Mouse (Mus musculus) heart, adult 2 months (tissue): ENCODE measurements around the gene Ppp1r10. TPM values are rescaled to one million over a fixed set of nuclear protein-coding genes. Genes with fewer than 3 reads are reported as not detected.

Experiments used
- DNase-seq, 2 experiments: peaks; one replicate each; pipeline ENCODE4 v3.0.0; 2021
- H3K27ac ChIP-seq: fragments of 200-600 bp; 2 replicates; pipeline ENCODE4 v1.8.1; 2022
- H3K27me3 ChIP-seq: fragments of 200-500 bp; 2 replicates; pipeline ENCODE4 v1.6.1; 2012; ENCODE audit warnings: mild to moderate bottlenecking, low read length, inconsistent platforms, mixed read lengths; ENCODE audit not compliant: control insufficient read depth, insufficient read depth
- H3K36me3 ChIP-seq: fragments of 200-500 bp; 2 replicates; pipeline ENCODE4 v1.6.1; 2012; ENCODE audit warnings: low read length, inconsistent platforms; ENCODE audit not compliant: control insufficient read depth, insufficient read depth
- H3K4me1 ChIP-seq: fragments of 200-500 bp; 2 replicates; pipeline ENCODE4 v1.6.1; 2011; ENCODE audit warnings: low read length; ENCODE audit not compliant: control insufficient read depth, insufficient read depth
- H3K4me3 ChIP-seq: fragments of 200-600 bp; 2 replicates; pipeline ENCODE4 v1.8.1; 2022
- H3K79me2 ChIP-seq: fragments of 200-500 bp; replicated peaks from 2 replicates; pipeline ENCODE4 v1.6.1; 2012; ENCODE audit warnings: mild to moderate bottlenecking, inconsistent platforms, low read length, moderate library complexity, mixed read lengths; ENCODE audit not compliant: control insufficient read depth, insufficient read depth
- H3K9ac ChIP-seq: fragments of 200-500 bp; 2 replicates; pipeline ENCODE4 v1.6.1; 2012; ENCODE audit warnings: low read depth, mild to moderate bottlenecking, control low read depth, inconsistent platforms, low read length, mixed read lengths
- CTCF ChIP-seq: fragments of 200-600 bp; IDR thresholded peaks from 2 replicates; pipeline ENCODE4 v1.8.1; 2022; ENCODE audit warnings: antibody characterized with exemption, mild to moderate bottlenecking, moderate library complexity
- EP300 ChIP-seq: fragments of 200-500 bp; IDR thresholded peaks from 2 replicates; pipeline ENCODE4 v1.6.1; 2011; ENCODE audit warnings: low read depth, low read length, control low read depth; ENCODE audit not compliant: insufficient read depth
- POLR2A ChIP-seq: fragments of 200-500 bp; IDR thresholded peaks from 2 replicates; pipeline ENCODE4 v1.6.1; 2011; ENCODE audit warnings: mild to moderate bottlenecking, low read depth, low read length, control low read depth; ENCODE audit not compliant: insufficient read depth
- WGBS: fragments of 180-500 bp; shearing (Covaris S2); methylation state at CpG from one replicate; pipeline ENCODE4 v1.1.7; 2018; 5-methylcytosine and 5-hydroxymethylcytosine counted together
- intact Hi-C: fragments of 180-260 bp; cut with DNase I; formaldehyde crosslinking; loops from one replicate; pipeline ENCODE4 v1.15.1; 2025
- polyA plus RNA-seq: library from polyadenylated mRNA; depleted of rRNA; stranded (reverse); fragments of >200 nt; gene quantifications from 2 replicates; pipeline ENCODE4 v1.2.3, GENCODE M21; 2012
- total RNA-seq, 2 experiments: library from RNA; stranded (reverse); gene quantifications; 2 replicates each; pipeline ENCODE4 v1.2.3; 2021

Ppp1r10 gene
- total and polyA plus RNA-seq, 3 experiments, result 18.1 to 40.9 (median 26.4) TPM

GRCm38 (mm10) chr17:35909919-35910369 is 6.3 kb upstream of the Ppp1r10 start, which contains the start of gene Atat1:
Atat1 (minus strand) TSS chr17:35910075.
- intact Hi-C loops, result loop anchor here (2.0 kb wide), 1 partner anchor 79 kb away; no protein-coding TSS in a partner anchor

DNA sequence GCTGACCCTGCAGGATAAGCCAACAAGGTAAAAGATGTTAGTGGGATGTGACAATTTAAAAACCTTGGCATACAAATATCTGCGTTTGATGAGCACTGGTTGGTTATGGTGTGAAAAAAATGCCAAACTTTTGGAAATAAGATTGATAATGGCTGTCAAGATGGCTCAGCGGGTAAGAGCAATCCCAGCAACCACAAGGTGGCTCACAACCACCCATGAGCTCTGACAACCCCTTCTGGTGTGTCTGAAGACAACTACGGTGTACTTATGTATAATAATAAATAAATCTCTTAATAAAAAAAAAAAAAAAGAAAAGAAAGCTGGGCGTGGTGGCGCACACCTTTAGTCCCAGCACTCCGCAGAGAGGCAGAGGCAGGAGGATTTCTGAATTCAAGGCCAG is 1.3 kb upstream of the Ppp1r10 start:
- Histone ChIP-seq H3K79me2 (no peaks in the 10 kb centered on the region), H3K4me3 (no peak overlapping the region; the same call in 1 of the 2 replicates), H3K27me3 (no peaks in the 10 kb centered on the region), H3K4me1 (peaks cover 7% of the 10 kb centered on the region), H3K36me3 (peaks cover 4% of the 10 kb centered on the region), H3K9ac (no peak overlapping the region), H3K27ac (no peak overlapping the region)
- intact Hi-C loops, result no loop called here
- DNase-seq, result no peak
- 74% methylated on average over 6 of the region's 6 CpGs for WGBS
- TF ChIP-seq EP300 (no peak), POLR2A (no peak)

More at GRCm38 (mm10) chr17:35909919-35910369, 6.3 kb upstream of the Ppp1r10 start, which contains the start of gene Atat1:
- peak within 1 kb of the TSS; percentile 79 for H3K4me3 ChIP-seq
- H3K27ac ChIP-seq, result peak within 1 kb of the TSS; percentile 59
- no peaks in the 10 kb centered on the region for H3K79me2 ChIP-seq
- no peaks in the 10 kb centered on the region; the same call in 1 of the 2 replicates for H3K4me1 ChIP-seq
- TF ChIP-seq POLR2A (peak; percentile 74), EP300 (0 out of 2 replicates have a peak, but pooled peaks have one; percentile 24), CTCF (no peak)
- H3K36me3 ChIP-seq, result no peaks in the 10 kb centered on the region
- H3K27me3 ChIP-seq, result no peaks in the 10 kb centered on the region
- peak within 1 kb of the TSS; percentile 8 for H3K9ac ChIP-seq
- 3% methylated on average over 25 of the region's 25 CpGs for WGBS
- peak; percentile 92 to 94 for DNase-seq

- Histone ChIP-seq H3K79me2 (no peaks in the 10 kb centered on the region), H3K4me1 (peaks cover 7% of the 10 kb centered on the region), H3K4me3 (peak overlapping the region; percentile 70), H3K36me3 (peaks cover 8% of the 10 kb centered on the region), H3K27me3 (no peaks in the 10 kb centered on the region), H3K9ac (peak overlapping the region; percentile 59), H3K27ac (peak overlapping the region; percentile 100)
- intact Hi-C loops, result loop anchor here (2.0 kb wide), 3 partner anchors 19 to 77 kb away; partner anchors contain the start of genes 2310061I04Rik and Tubb5
- TF ChIP-seq CTCF (no peak), POLR2A (no peak), EP300 (no peak)
- WGBS, result 2% methylated on average over 28 of the region's 28 CpGs
- no peak for DNase-seq
Observed at GRCm38 (mm10) chr17:35915538-35916296, 517 bp upstream of the Ppp1r10 start.

GRCm38 (mm10) chr17:35917143-35917462 is 869 bp downstream of the Ppp1r10 start:
- TF ChIP-seq POLR2A, result no peak
- TF ChIP-seq EP300, result no peak
- TF ChIP-seq CTCF, result no peak
- Histone ChIP-seq H3K36me3 (peaks cover 11% of the 10 kb centered on the region), H3K27ac (peak overlapping the region; percentile 100), H3K4me3 (peak overlapping the region; percentile 79), H3K4me1 (peaks cover 8% of the 10 kb centered on the region), H3K27me3 (no peaks in the 10 kb centered on the region), H3K79me2 (no peaks in the 10 kb centered on the region), H3K9ac (peak overlapping the region; percentile 68)
- DNase-seq, result no peak
- under 1% methylated on average over 8 of the region's 8 CpGs for WGBS
- intact Hi-C loops, result loop anchor here (2.0 kb wide), 3 partner anchors 20 to 78 kb away; partner anchors contain the start of genes 2310061I04Rik and Tubb5

DNA sequence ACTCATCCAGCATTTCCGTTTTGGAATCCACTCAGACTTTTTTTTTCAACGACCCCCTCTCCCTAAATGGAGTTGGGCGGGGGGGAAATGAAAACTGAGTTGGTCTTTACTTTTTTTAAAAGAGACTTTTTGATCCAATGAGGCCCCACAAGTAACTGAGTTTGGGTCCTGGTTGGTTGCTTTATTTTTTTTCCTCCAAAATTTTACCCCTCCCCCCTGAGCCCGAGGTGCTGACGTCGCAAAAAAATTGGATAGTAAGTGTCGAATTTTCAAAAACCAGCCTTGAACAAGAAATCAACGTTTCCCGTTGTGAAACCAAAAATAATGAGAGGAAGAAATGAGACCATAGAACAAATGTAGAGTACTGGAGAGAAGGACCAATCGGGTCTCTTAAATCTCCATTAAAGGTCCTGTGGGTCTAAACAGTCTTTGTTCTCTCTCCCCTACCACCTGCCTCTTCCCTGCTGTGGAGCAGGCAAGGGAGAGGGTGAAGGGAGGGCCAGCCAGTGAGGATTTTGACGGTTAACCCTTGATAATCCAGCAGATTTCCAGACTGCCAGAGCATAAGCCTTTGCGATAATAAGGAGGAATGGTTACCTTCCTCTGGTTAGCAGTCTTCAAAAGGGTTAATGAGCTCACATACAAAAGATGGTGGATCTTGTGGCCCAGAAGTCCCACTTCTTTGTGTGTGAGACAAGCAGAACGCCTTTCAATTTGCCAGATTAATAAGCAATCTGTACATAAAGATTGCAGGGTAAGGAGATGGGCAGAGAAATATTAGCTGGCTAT is 1.4 kb downstream of the Ppp1r10 start:
- Histone ChIP-seq H3K27me3 (no peaks in the 10 kb centered on the region), H3K9ac (peak overlapping the region; percentile 68), H3K4me1 (peaks cover 8% of the 10 kb centered on the region), H3K36me3 (peaks cover 11% of the 10 kb centered on the region), H3K79me2 (no peaks in the 10 kb centered on the region), H3K27ac (peak overlapping the region; percentile 100), H3K4me3 (peak overlapping the region; percentile 79)
- under 1% methylated on average over 13 of the region's 13 CpGs for WGBS
- intact Hi-C loops, result loop anchor here (2.0 kb wide), 4 partner anchors 21 to 79 kb away; partner anchors contain the start of genes 2310061I04Rik, Gnl1 and Tubb5
- no peak for TF ChIP-seq CTCF
- 0 out of 2 replicates have a peak, but pooled peaks have one; percentile 40 for TF ChIP-seq EP300
- TF ChIP-seq POLR2A, result peak; percentile 77
- peak; percentile 52 to 57 for DNase-seq
